Mouse (Mus musculus): Measurements from ENCODE around the gene Usp21.

- TF ChIP-seq POLR2A (IDR thresholded peaks at IDR 0.05; ENCODE audit: borderline replicate concordance, control insufficient read depth, low read depth, low read length) = no peak
- TF ChIP-seq CTCF (IDR thresholded peaks at IDR 0.05; ENCODE audit: control insufficient read depth, insufficient read depth, low read length) = no peak
Measured at GRCm38 (mm10) chr1:171293351-171293750, 5.6 kb upstream of the Usp21 start.

Measured in bone marrow, adult 2 months (tissue).